Mouse (Mus musculus): ENCODE results near the gene Dnajb3.
A peak's percentile ranks its signal among the peaks of the same experiment; 100 is the strongest.

Dnajb3 gene

GRCm38 (mm10) chr1:88205294-88205922, at the start of gene Dnajb3:
TSS of gene Dnajb3 (minus strand) at chr1:88205782.
- DNase-seq (ENCODE audit: low spot score) = peak; percentile 71

GRCm38 (mm10) chr1:88254793-88255465, 49.3 kb upstream of the Dnajb3 start:
- no peak for DNase-seq (ENCODE audit: low spot score)

- no peak for DNase-seq (ENCODE audit: low spot score)
These were observed 48.0 kb upstream of the Dnajb3 start for GRCm38 (mm10) chr1:88253540-88253939.

GRCm38 (mm10) chr1:88253106-88253505, 47.5 kb upstream of the Dnajb3 start:
- no peak for DNase-seq (ENCODE audit: low spot score)

GRCm38 (mm10) chr1:88250023-88250422, 44.4 kb upstream of the Dnajb3 start:
- DNase-seq (ENCODE audit: low spot score) = no peak

GRCm38 (mm10) chr1:88249596-88249995, 44.0 kb upstream of the Dnajb3 start:
- no peak for DNase-seq (ENCODE audit: low spot score)

- DNase-seq (ENCODE audit: low spot score) = no peak
These were observed 43.1 kb upstream of the Dnajb3 start for GRCm38 (mm10) chr1:88248658-88249057.

GRCm38 (mm10) chr1:88247660-88248059, 42.1 kb upstream of the Dnajb3 start:
- DNase-seq (ENCODE audit: low spot score) = no peak

- no peak for DNase-seq (ENCODE audit: low spot score)
These were observed 40.8 kb upstream of the Dnajb3 start for GRCm38 (mm10) chr1:88246386-88246785.

- DNase-seq (ENCODE audit: low spot score) = no peak
These were observed 40.3 kb upstream of the Dnajb3 start for GRCm38 (mm10) chr1:88245881-88246280.

GRCm38 (mm10) chr1:88243861-88244260, 38.3 kb upstream of the Dnajb3 start:
- no peak for DNase-seq (ENCODE audit: low spot score)

GRCm38 (mm10) chr1:88240579-88240978, 35.0 kb upstream of the Dnajb3 start:
- no peak for DNase-seq (ENCODE audit: low spot score)

GRCm38 (mm10) chr1:88240072-88240471, 34.5 kb upstream of the Dnajb3 start:
- DNase-seq (ENCODE audit: low spot score) = no peak

GRCm38 (mm10) chr1:88238771-88239170, 33.2 kb upstream of the Dnajb3 start:
- no peak for DNase-seq (ENCODE audit: low spot score)

GRCm38 (mm10) chr1:88237311-88237710, 31.7 kb upstream of the Dnajb3 start:
- DNase-seq (ENCODE audit: low spot score) = no peak

- no peak for DNase-seq (ENCODE audit: low spot score)
These were observed 30.4 kb upstream of the Dnajb3 start for GRCm38 (mm10) chr1:88235894-88236415.

GRCm38 (mm10) chr1:88235046-88235893, 29.7 kb upstream of the Dnajb3 start:
- DNase-seq (ENCODE audit: low spot score) = no peak

- DNase-seq (ENCODE audit: low spot score) = no peak
These were observed 29.1 kb upstream of the Dnajb3 start for GRCm38 (mm10) chr1:88234646-88235045.

- no peak for DNase-seq (ENCODE audit: low spot score)
These were observed 28.6 kb upstream of the Dnajb3 start for GRCm38 (mm10) chr1:88234248-88234610.

- no peak for DNase-seq (ENCODE audit: low spot score)
These were observed 28.1 kb upstream of the Dnajb3 start for GRCm38 (mm10) chr1:88233421-88234247.

GRCm38 (mm10) chr1:88232664-88233380, 27.2 kb upstream of the Dnajb3 start:
- DNase-seq (ENCODE audit: low spot score) = no peak
